Mouse (Mus musculus) CD4-positive, CD25-positive, alpha-beta regulatory T cell, adult 9 weeks (primary cell): ENCODE results near the gene Ift81. TPM values are rescaled to one million over a fixed set of nuclear protein-coding genes. Genes with fewer than 3 reads are reported as not detected.

Experiments used
- polyA plus RNA-seq: library from polyadenylated mRNA; unstranded; fragments of 100-300 nt; shearing (Covaris generic); gene quantifications from one replicate; pipeline ENCODE4 v1.2.1, GENCODE M21; 2017

Gene Ift81
- polyA plus RNA-seq: 4.3 TPM

GRCm38 (mm10) chr5:122613908-122614732 is at the start of gene Ift81:
Gene Ift81, minus strand, starts transcription at chr5:122614518.

GRCm38 (mm10) chr5:122643701-122644100 is 29.4 kb upstream of the Ift81 start, which contains the start of gene P2rx7:
Gene P2rx7, plus strand, starts transcription at chr5:122643911.

GRCm38 (mm10) chr5:122502077-122502941 is 112.0 kb downstream of the Ift81 start, which contains the start of gene Atp2a2:
Gene Atp2a2, minus strand, starts transcription at chr5:122502225.

Other genes starting within 250 kb of the Ift81 start
- gene Gpn3, start 242.6 kb downstream of the Ift81 start, polyA plus RNA-seq: 77.2 TPM
- 12.7 TPM for gene Fam216a, start 242.2 kb downstream of the Ift81 start, polyA plus RNA-seq
- 568 TPM for gene Arpc3, start 222.6 kb downstream of the Ift81 start, polyA plus RNA-seq
- 40.0 TPM for gene Anapc7, start 192.8 kb downstream of the Ift81 start, polyA plus RNA-seq
- 7.2 TPM for gene Atp2a2, start 112.3 kb downstream of the Ift81 start, polyA plus RNA-seq
- 176 TPM for gene P2rx7, start 29.4 kb upstream of the Ift81 start, polyA plus RNA-seq
- gene P2rx4, start 93.0 kb upstream of the Ift81 start, polyA plus RNA-seq: 42.5 TPM
- 10.6 TPM for gene Camkk2, start 164.9 kb upstream of the Ift81 start, polyA plus RNA-seq
- 295 TPM for gene Anapc5, start 206.8 kb upstream of the Ift81 start, polyA plus RNA-seq
- 42.8 TPM for gene Rnf34, start 235.5 kb upstream of the Ift81 start, polyA plus RNA-seq